Mouse (Mus musculus): ENCODE data around the gene Cops2. TPM values are rescaled to one million over a fixed set of nuclear protein-coding genes. Genes with fewer than 3 reads are reported as not detected.

Gene Cops2
- 85.9 and 89.7 TPM in 2 replicates for polyA plus RNA-seq (2014; fragmentation: Nextera tagmentation; extraction: Ambion mirVana)

GRCm38 (mm10) chr2:125858521-125859280 is at the start of gene Cops2, which contains the start of gene Galk2:
Gene Cops2, minus strand, starts transcription at chr2:125859139.
Gene Galk2, plus strand, starts transcription at chr2:125859109.
- no peak for TF ChIP-seq CTCF (IDR thresholded peaks at IDR 0.05; ENCODE audit: low read depth)
- Histone ChIP-seq H3K4me3 (ENCODE audit: low read depth, low read length) (peak within 1 kb of the TSS; percentile 100), H3K27ac (ENCODE audit: low read depth) (peak within 1 kb of the TSS; percentile 85), H3K9ac (peak within 1 kb of the TSS; percentile 97), H3K36me3 (ENCODE audit: insufficient read depth) (no peaks in the 10 kb centered on the region), H3K9me3 (ENCODE audit: low read depth, low read length) (no peaks in the 10 kb centered on the region), H3K27me3 (ENCODE audit: insufficient read depth, low read length) (no peaks in the 10 kb centered on the region), H3K4me1 (ENCODE audit: insufficient read depth) (peaks cover 2% of the 10 kb centered on the region; the same call in 1 of the 2 replicates), H3K4me2 (peak within 1 kb of the TSS; percentile 65)
- WGBS, result 0% methylated on average over 52 of the region's 54 CpGs
- DNase-seq, result peak; percentile 97
- ATAC-seq (ENCODE audit: insufficient read depth), result peak; percentile 99

- H3K4me2 ChIP-seq, result no peak overlapping the region
- ATAC-seq (ENCODE audit: insufficient read depth) (no peak), DNase-seq (no peak)
- H3K9me3 ChIP-seq (ENCODE audit: low read depth, low read length), result no peaks in the 10 kb centered on the region
- 0 out of 2 replicates have a peak, but pooled peaks cover 2% of the 10 kb centered on the region for H3K36me3 ChIP-seq (ENCODE audit: insufficient read depth)
- no peak overlapping the region for H3K27ac ChIP-seq (ENCODE audit: low read depth)
- no peaks in the 10 kb centered on the region for H3K27me3 ChIP-seq (ENCODE audit: insufficient read depth, low read length)
- H3K4me1 ChIP-seq (ENCODE audit: insufficient read depth), result no peaks in the 10 kb centered on the region
- no peak for TF ChIP-seq CTCF (IDR thresholded peaks at IDR 0.05; ENCODE audit: low read depth)
- 82% methylated on average over 4 of the region's 4 CpGs for WGBS
- H3K9ac ChIP-seq, result no peak overlapping the region
- H3K4me3 ChIP-seq (ENCODE audit: low read depth, low read length), result no peak overlapping the region
Observed at GRCm38 (mm10) chr2:125907580-125908255, 48.8 kb upstream of the Cops2 start.

GRCm38 (mm10) chr2:125906407-125907066 is 47.6 kb upstream of the Cops2 start:
- ATAC-seq (ENCODE audit: insufficient read depth), result peak; percentile 92
- Histone ChIP-seq H3K36me3 (ENCODE audit: insufficient read depth) (0 out of 2 replicates have a peak, but pooled peaks cover 2% of the 10 kb centered on the region), H3K4me1 (ENCODE audit: insufficient read depth) (no peaks in the 10 kb centered on the region), H3K27ac (ENCODE audit: low read depth) (peak overlapping the region; percentile 75), H3K27me3 (ENCODE audit: insufficient read depth, low read length) (no peaks in the 10 kb centered on the region), H3K4me3 (ENCODE audit: low read depth, low read length) (no peak overlapping the region), H3K4me2 (no peak overlapping the region), H3K9ac (no peak overlapping the region), H3K9me3 (ENCODE audit: low read depth, low read length) (no peaks in the 10 kb centered on the region)
- peak; percentile 91 for DNase-seq
- TF ChIP-seq CTCF (IDR thresholded peaks at IDR 0.05; ENCODE audit: low read depth), result no peak
- 37% methylated on average over 4 of the region's 4 CpGs for WGBS

GRCm38 (mm10) chr2:125901426-125901825 is 42.5 kb upstream of the Cops2 start:
- Histone ChIP-seq H3K4me1 (ENCODE audit: insufficient read depth) (no peaks in the 10 kb centered on the region), H3K9me3 (ENCODE audit: low read depth, low read length) (no peaks in the 10 kb centered on the region), H3K27me3 (ENCODE audit: insufficient read depth, low read length) (no peaks in the 10 kb centered on the region), H3K9ac (no peak overlapping the region), H3K4me3 (ENCODE audit: low read depth, low read length) (no peak overlapping the region), H3K36me3 (ENCODE audit: insufficient read depth) (0 out of 2 replicates have a peak, but pooled peaks cover 9% of the 10 kb centered on the region), H3K27ac (ENCODE audit: low read depth) (no peak overlapping the region), H3K4me2 (no peak overlapping the region)
- 80% methylated on average over 3 of the region's 3 CpGs for WGBS
- TF ChIP-seq CTCF (IDR thresholded peaks at IDR 0.05; ENCODE audit: low read depth), result no peak
- DNase-seq (no peak), ATAC-seq (ENCODE audit: insufficient read depth) (no peak)

- H3K27me3 ChIP-seq (ENCODE audit: insufficient read depth, low read length), result no peaks in the 10 kb centered on the region
- WGBS, result 70% methylated on average over 6 of the region's 6 CpGs
- no peak overlapping the region for H3K9ac ChIP-seq
- H3K4me3 ChIP-seq (ENCODE audit: low read depth, low read length), result no peak overlapping the region
- no peak for DNase-seq
- 0 out of 2 replicates have a peak, but pooled peaks cover 10% of the 10 kb centered on the region for H3K36me3 ChIP-seq (ENCODE audit: insufficient read depth)
- H3K9me3 ChIP-seq (ENCODE audit: low read depth, low read length), result no peaks in the 10 kb centered on the region
- no peaks in the 10 kb centered on the region for H3K4me1 ChIP-seq (ENCODE audit: insufficient read depth)
- no peak for ATAC-seq (ENCODE audit: insufficient read depth)
- no peak overlapping the region for H3K27ac ChIP-seq (ENCODE audit: low read depth)
- no peak overlapping the region for H3K4me2 ChIP-seq
- no peak for TF ChIP-seq CTCF (IDR thresholded peaks at IDR 0.05; ENCODE audit: low read depth)
Observed at GRCm38 (mm10) chr2:125900797-125901410, 42.0 kb upstream of the Cops2 start.

GRCm38 (mm10) chr2:125896355-125896754 is 37.4 kb upstream of the Cops2 start:
- 86% methylated on average over 3 of the region's 3 CpGs for WGBS
- Histone ChIP-seq H3K27me3 (ENCODE audit: insufficient read depth, low read length) (no peaks in the 10 kb centered on the region), H3K9me3 (ENCODE audit: low read depth, low read length) (no peaks in the 10 kb centered on the region), H3K4me1 (ENCODE audit: insufficient read depth) (no peaks in the 10 kb centered on the region), H3K4me3 (ENCODE audit: low read depth, low read length) (no peak overlapping the region), H3K9ac (no peak overlapping the region), H3K4me2 (no peak overlapping the region), H3K27ac (ENCODE audit: low read depth) (no peak overlapping the region), H3K36me3 (ENCODE audit: insufficient read depth) (0 out of 2 replicates have a peak, but pooled peaks cover 8% of the 10 kb centered on the region)
- TF ChIP-seq CTCF (IDR thresholded peaks at IDR 0.05; ENCODE audit: low read depth), result no peak
- DNase-seq, result no peak
- ATAC-seq (ENCODE audit: insufficient read depth), result no peak

Measured in lung, embryonic 14.5 days (tissue).